8 mouse cellular contexts compared by ENCODE assay signal in the genomic region with DNA sequence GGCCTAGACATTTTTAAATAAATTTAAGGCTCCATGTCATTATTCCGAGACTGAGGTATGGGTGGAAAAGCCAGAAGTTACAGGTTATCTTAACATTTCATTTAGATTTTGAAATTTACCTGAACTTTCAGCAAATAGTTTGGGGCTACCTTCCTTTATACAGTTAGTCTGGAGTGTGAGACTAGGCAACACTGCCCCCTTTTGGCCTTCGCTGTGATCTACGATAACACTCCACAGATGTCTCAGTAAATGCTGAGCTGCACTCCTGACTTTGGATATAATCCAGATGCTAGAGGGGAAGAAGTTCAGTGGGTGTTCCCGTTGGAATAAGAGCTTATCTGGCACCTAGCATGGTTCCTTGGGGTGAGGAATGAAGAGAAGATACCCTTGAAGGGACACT.
A peak's percentile ranks its signal among the peaks of the same experiment; 100 is the strongest.
DNase-seq lines count a peak whose midpoint lies in the region; ATAC-seq lines count a peak whose summit lies in the region.

No protein-coding gene starts in this region.

- no peak overlapping the region for H3K9ac ChIP-seq in forebrain, embryonic 11.5 days (ENCODE audit: low read length)

- ATAC-seq in forebrain, embryonic 11.5 days (replicated peaks; ENCODE audit: low FRiP score): peak; percentile 71

- H3K4me1 ChIP-seq in forebrain, embryonic 11.5 days (replicated peaks; ENCODE audit: control insufficient read depth, insufficient read depth, low read length): no peaks in the 10 kb centered on the region
- no peaks in the 10 kb centered on the region for H3K4me1 ChIP-seq in forebrain, embryonic 10.5 days
- no peaks in the 10 kb centered on the region for H3K4me1 ChIP-seq in hindbrain, embryonic 10.5 days (replicated peaks)

- no peaks in the 10 kb centered on the region for H3K36me3 ChIP-seq in forebrain, embryonic 11.5 days (ENCODE audit: control insufficient read depth, insufficient read depth, low read length)
- H3K36me3 ChIP-seq in forebrain, embryonic 10.5 days (replicated peaks): no peaks in the 10 kb centered on the region
- no peaks in the 10 kb centered on the region for H3K36me3 ChIP-seq in hindbrain, embryonic 10.5 days

- H3K27me3 ChIP-seq in forebrain, embryonic 11.5 days (ENCODE audit: control insufficient read depth, insufficient read depth, low read length): no peaks in the 10 kb centered on the region
- H3K27me3 ChIP-seq in forebrain, embryonic 10.5 days (ENCODE audit: poor library complexity, severe bottlenecking): no peaks in the 10 kb centered on the region
- no peaks in the 10 kb centered on the region for H3K27me3 ChIP-seq in hindbrain, embryonic 10.5 days (ENCODE audit: insufficient read depth, poor library complexity, severe bottlenecking)

- no peaks in the 10 kb centered on the region for H3K9me3 ChIP-seq in forebrain, embryonic 11.5 days (ENCODE audit: control insufficient read depth, low read length)
- no peaks in the 10 kb centered on the region for H3K9me3 ChIP-seq in forebrain, embryonic 10.5 days
- H3K9me3 ChIP-seq in hindbrain, embryonic 10.5 days: no peaks in the 10 kb centered on the region

- peak; percentile 61 for DNase-seq in forebrain, embryonic 11.5 days (ENCODE audit: low spot score)
- DNase-seq in forebrain, embryonic 10.5 days (ENCODE audit: extremely low spot score, low spot score): no peak
- peak; percentile 4 to 13 for DNase-seq in urinary bladder, postnatal 36 days (ENCODE audit: low spot score in 2 of 2)
- no peak for DNase-seq in urinary bladder, postnatal 4 days (ENCODE audit: low spot score in 2 of 2)
- peak; percentile 31 for DNase-seq in hindbrain, embryonic 10.5 days (ENCODE audit: low spot score)
- peak; percentile 13 for DNase-seq in left cerebral cortex, adult 11 months (ENCODE audit: low spot score)
- DNase-seq in right cerebral cortex, adult 18-20 months: peak; percentile 17
- no peak for DNase-seq in T-cell, adult 2 months (ENCODE audit: low spot score)

- H3K27ac ChIP-seq in forebrain, embryonic 11.5 days (ENCODE audit: low read depth, low read length): no peak overlapping the region
- no peak overlapping the region for H3K27ac ChIP-seq in forebrain, embryonic 10.5 days
- H3K27ac ChIP-seq in hindbrain, embryonic 10.5 days: no peak overlapping the region

- 48% methylated on average over 4 of the region's 4 CpGs for WGBS in forebrain, embryonic 11.5 days
- 53% methylated on average over 4 of the region's 4 CpGs for WGBS in forebrain, embryonic 10.5 days
- 49% methylated on average over 4 of the region's 4 CpGs for WGBS in hindbrain, embryonic 10.5 days

- H3K4me3 ChIP-seq in forebrain, embryonic 11.5 days (ENCODE audit: low read depth, low read length): no peak overlapping the region
- H3K4me3 ChIP-seq in forebrain, embryonic 10.5 days: no peak overlapping the region
- no peak overlapping the region for H3K4me3 ChIP-seq in hindbrain, embryonic 10.5 days

- no peak overlapping the region for H3K4me2 ChIP-seq in forebrain, embryonic 11.5 days (ENCODE audit: low read depth, low read length, severe bottlenecking)

Comparison
In these comparisons a context has a peak if more than half of its experiments do, and no peak if none do; other contexts are left out.
1. DNase-seq: peak in forebrain, embryonic 11.5 days (single experiment), urinary bladder, postnatal 36 days (2 of 2), hindbrain, embryonic 10.5 days (single experiment), left cerebral cortex, adult 11 months (single experiment) and right cerebral cortex, adult 18-20 months (single experiment); none in forebrain, embryonic 10.5 days (single experiment), urinary bladder, postnatal 4 days (0 of 2) and T-cell, adult 2 months (single experiment).